Mouse (Mus musculus) neural tube, embryonic 12.5 days (tissue): ENCODE data around the gene Tmem174. TPM values are rescaled to one million over a fixed set of nuclear protein-coding genes. Genes with fewer than 3 reads are reported as not detected.

ENCODE experiments used
- ATAC-seq: fragments of 200-750 bp; cut with Nextera tagmentation; 2 replicates; pipeline ENCODE4 v1.8.0; 2017; ENCODE audit warnings: low read depth, mild to moderate bottlenecking, moderate TSS enrichment, moderate library complexity; ENCODE audit not compliant: low FRiP score
- H3K27ac ChIP-seq: fragments of 300-500 bp; sonication (generic); 2 replicates; pipeline ENCODE4 v1.5.1; 2016
- H3K27me3 ChIP-seq: fragments of 300-500 bp; sonication (generic); replicated peaks from 2 replicates; pipeline ENCODE4 v1.6.1; 2016; ENCODE audit warnings: mild to moderate bottlenecking
- H3K36me3 ChIP-seq: fragments of 300-500 bp; sonication (generic); 2 replicates; pipeline ENCODE4 v1.6.1; 2016; ENCODE audit warnings: mild to moderate bottlenecking
- H3K4me1 ChIP-seq: fragments of 300-500 bp; sonication (generic); 2 replicates; pipeline ENCODE4 v1.6.1; 2016
- H3K4me2 ChIP-seq: fragments of 300-500 bp; sonication (generic); replicated peaks from 2 replicates; pipeline ENCODE4 v1.6.1; 2016; ENCODE audit warnings: mild to moderate bottlenecking
- H3K4me3 ChIP-seq: fragments of 300-500 bp; sonication (generic); 2 replicates; pipeline ENCODE4 v1.5.1; 2016
- H3K9ac ChIP-seq: fragments of 300-500 bp; sonication (generic); 2 replicates; pipeline ENCODE4 v1.6.1; 2016; ENCODE audit warnings: mild to moderate bottlenecking
- H3K9me3 ChIP-seq: fragments of 300-500 bp; sonication (generic); 2 replicates; pipeline ENCODE4 v1.6.1; 2016; ENCODE audit warnings: mild to moderate bottlenecking
- WGBS: fragments of 180-500 bp; shearing (Covaris S2); methylation state at CpG from one replicate; pipeline ENCODE4 v1.1.7; 2016; 5-methylcytosine and 5-hydroxymethylcytosine counted together
- polyA plus RNA-seq: library from polyadenylated mRNA; unstranded; fragments of >200 nt; fragmentation: Nextera tagmentation; extraction: Ambion mirVana; gene quantifications from 2 replicates; pipeline ENCODE4 v1.2.1, GENCODE M21; 2016

Tmem174 gene
- polyA plus RNA-seq: not detected in 2 replicates

DNA sequence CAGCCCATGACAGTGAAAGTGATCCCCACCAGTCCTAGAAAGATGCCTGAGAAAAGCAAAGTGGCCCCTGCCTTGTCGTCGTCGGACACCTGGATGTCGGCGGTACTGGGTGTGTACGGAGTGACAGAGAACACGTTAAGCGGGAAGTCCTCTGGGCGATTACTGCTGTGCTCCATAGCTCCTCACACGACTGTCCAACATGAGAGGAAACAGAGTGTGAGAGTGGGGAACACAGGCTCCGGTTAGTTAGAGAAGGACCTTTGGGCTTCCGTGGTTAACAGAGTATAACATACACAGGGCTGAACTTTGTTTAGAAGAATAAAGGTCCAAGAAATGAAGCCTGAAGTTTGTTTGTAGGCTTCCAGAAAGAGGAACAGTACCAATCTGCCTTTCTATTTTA is at the start of gene Tmem174:
Gene Tmem174, minus strand, starts transcription at position 266 of the 400 bp plus-strand sequence.
- Histone ChIP-seq H3K9me3 (no peaks in the 10 kb centered on the region), H3K27ac (no peak within 1 kb of the TSS), H3K27me3 (no peaks in the 10 kb centered on the region), H3K9ac (no peak within 1 kb of the TSS), H3K36me3 (no peaks in the 10 kb centered on the region), H3K4me2 (no peak within 1 kb of the TSS), H3K4me3 (no peak within 1 kb of the TSS), H3K4me1 (no peaks in the 10 kb centered on the region)
- ATAC-seq: no peak
- WGBS: 89% methylated on average over 12 of the region's 12 CpGs

DNA sequence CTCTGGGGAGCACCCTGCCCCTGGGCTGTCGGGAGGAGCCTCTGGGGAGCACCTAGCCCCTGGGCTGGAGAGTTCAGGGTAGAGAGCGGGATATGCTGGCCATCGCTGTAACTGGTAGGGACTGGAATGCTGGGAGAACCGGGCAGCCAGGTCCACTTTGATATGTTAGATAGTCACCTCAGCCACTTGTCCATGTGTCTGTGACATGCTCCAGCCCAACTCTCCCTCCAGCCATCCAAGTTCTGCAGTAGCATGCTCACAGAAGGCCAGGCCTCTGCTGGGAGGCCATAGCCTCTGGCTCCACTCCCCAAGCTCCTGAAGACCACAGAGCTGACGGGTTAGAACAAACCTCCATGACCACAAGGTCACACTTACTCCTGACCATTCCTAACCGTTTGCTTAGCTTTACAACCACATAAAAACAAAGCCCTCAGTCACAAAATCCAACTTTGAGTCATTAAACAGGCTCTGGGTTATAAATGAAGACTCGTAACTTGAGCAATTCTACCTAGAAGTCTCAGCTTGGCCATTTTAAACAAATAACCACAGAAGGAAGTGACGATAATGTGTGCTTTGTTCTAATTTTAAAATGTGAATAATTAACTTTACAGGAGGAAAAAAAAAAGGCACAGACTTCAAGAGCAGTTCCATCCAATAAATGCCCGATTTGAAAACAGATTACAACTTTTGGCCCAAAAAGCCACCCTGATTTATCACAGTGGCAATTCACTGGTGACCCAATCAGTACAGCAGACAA is 47.1 kb upstream of the Tmem174 start:
- Histone ChIP-seq H3K9ac (no peak overlapping the region), H3K4me1 (peaks cover 5% of the 10 kb centered on the region; the same call in 1 of the 2 replicates), H3K27ac (no peak overlapping the region), H3K4me2 (no peak overlapping the region), H3K27me3 (no peaks in the 10 kb centered on the region), H3K4me3 (no peak overlapping the region), H3K9me3 (no peaks in the 10 kb centered on the region), H3K36me3 (no peaks in the 10 kb centered on the region)
- ATAC-seq: no peak
- 59% methylated on average over 9 of the region's 9 CpGs for WGBS

DNA sequence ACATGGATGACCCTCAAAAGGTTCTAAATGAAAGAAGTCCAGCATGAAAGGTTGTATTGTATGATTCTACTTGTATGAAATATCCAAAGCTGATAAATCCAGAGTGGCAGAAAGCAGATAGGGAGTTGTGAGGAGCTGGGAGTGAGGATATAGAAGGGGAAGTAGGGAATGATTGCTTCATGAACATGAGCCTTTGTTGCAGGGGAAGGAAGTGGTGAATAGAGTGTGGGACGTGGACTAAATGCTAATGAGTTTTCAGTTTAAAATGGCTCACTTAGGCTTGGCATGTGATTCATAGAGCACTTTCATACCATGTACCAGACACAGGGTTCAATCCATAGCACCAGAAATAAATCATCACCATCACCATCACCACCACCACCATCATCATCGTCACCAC is 46.2 kb upstream of the Tmem174 start:
- no peak overlapping the region for H3K4me3 ChIP-seq
- H3K36me3 ChIP-seq: no peaks in the 10 kb centered on the region
- WGBS: 82% methylated on average over 2 of the region's 2 CpGs
- no peak overlapping the region for H3K27ac ChIP-seq
- no peak overlapping the region for H3K9ac ChIP-seq
- no peak overlapping the region for H3K4me2 ChIP-seq
- no peak for ATAC-seq
- no peaks in the 10 kb centered on the region for H3K27me3 ChIP-seq
- H3K4me1 ChIP-seq: peaks cover 5% of the 10 kb centered on the region; the same call in 1 of the 2 replicates
- no peaks in the 10 kb centered on the region for H3K9me3 ChIP-seq

- H3K4me1 ChIP-seq: no peaks in the 10 kb centered on the region
- no peak overlapping the region for H3K9ac ChIP-seq
- H3K36me3 ChIP-seq: no peaks in the 10 kb centered on the region
- no peak overlapping the region for H3K27ac ChIP-seq
- no peak overlapping the region for H3K4me3 ChIP-seq
- H3K9me3 ChIP-seq: no peaks in the 10 kb centered on the region
- H3K27me3 ChIP-seq: no peaks in the 10 kb centered on the region
- H3K4me2 ChIP-seq: no peak overlapping the region
- WGBS: 82% methylated on average over 5 of the region's 5 CpGs
- ATAC-seq: no peak
These were observed 43.4 kb upstream of the Tmem174 start for GRCm38 (mm10) chr13:98680470-98681060.

- no peak overlapping the region for H3K4me3 ChIP-seq
- WGBS: 56% methylated on average over 4 of the region's 4 CpGs
These were observed 42.4 kb upstream of the Tmem174 start for GRCm38 (mm10) chr13:98679631-98680041.

GRCm38 (mm10) chr13:98679230-98679629 is 42.0 kb upstream of the Tmem174 start:
- no peak overlapping the region for H3K4me3 ChIP-seq
- no peaks in the 10 kb centered on the region for H3K36me3 ChIP-seq
- H3K27me3 ChIP-seq: no peaks in the 10 kb centered on the region
- no peak overlapping the region for H3K27ac ChIP-seq
- H3K4me2 ChIP-seq: no peak overlapping the region
- WGBS: 93% methylated on average over 1 of the region's 1 CpGs
- ATAC-seq: no peak
- H3K9ac ChIP-seq: no peak overlapping the region
- H3K4me1 ChIP-seq: no peaks in the 10 kb centered on the region
- H3K9me3 ChIP-seq: no peaks in the 10 kb centered on the region

More at GRCm38 (mm10) chr13:98679631-98680041, 42.4 kb upstream of the Tmem174 start:
- no peak for ATAC-seq
- Histone ChIP-seq H3K36me3 (no peaks in the 10 kb centered on the region), H3K4me2 (no peak overlapping the region), H3K27me3 (no peaks in the 10 kb centered on the region), H3K27ac (no peak overlapping the region), H3K9me3 (no peaks in the 10 kb centered on the region), H3K4me1 (no peaks in the 10 kb centered on the region), H3K9ac (no peak overlapping the region)

DNA sequence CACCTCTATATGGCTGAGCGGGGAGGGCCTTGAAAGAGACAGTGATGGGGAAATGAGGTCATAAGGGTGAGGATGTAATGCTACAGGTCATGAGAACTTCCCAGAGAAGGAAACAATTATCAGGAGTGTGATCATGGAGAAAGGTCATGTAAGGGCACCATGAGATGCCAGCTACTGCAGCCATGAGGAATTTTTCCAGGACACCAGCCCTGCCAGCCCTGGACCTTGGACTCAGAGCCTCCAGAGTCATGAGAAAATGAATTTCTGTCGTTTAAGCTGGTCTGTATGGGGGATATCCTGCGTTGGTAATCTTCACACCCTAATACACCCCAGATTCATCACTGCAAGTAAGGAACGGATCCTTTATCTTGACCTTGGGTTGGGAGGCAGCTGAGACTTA is 36.7 kb upstream of the Tmem174 start:
- no peak overlapping the region for H3K9ac ChIP-seq
- H3K4me3 ChIP-seq: no peak overlapping the region
- H3K4me2 ChIP-seq: no peak overlapping the region
- H3K9me3 ChIP-seq: no peaks in the 10 kb centered on the region
- H3K27me3 ChIP-seq: no peaks in the 10 kb centered on the region
- no peaks in the 10 kb centered on the region for H3K4me1 ChIP-seq
- ATAC-seq: no peak
- 77% methylated on average over 4 of the region's 4 CpGs for WGBS
- H3K27ac ChIP-seq: no peak overlapping the region
- H3K36me3 ChIP-seq: no peaks in the 10 kb centered on the region

GRCm38 (mm10) chr13:98669296-98669695 is 32.1 kb upstream of the Tmem174 start:
- H3K9ac ChIP-seq: no peak overlapping the region
- H3K9me3 ChIP-seq: no peaks in the 10 kb centered on the region
- no peak overlapping the region for H3K27ac ChIP-seq
- ATAC-seq: no peak
- no peak overlapping the region for H3K4me3 ChIP-seq
- H3K4me2 ChIP-seq: no peak overlapping the region
- no peaks in the 10 kb centered on the region for H3K4me1 ChIP-seq
- no peaks in the 10 kb centered on the region for H3K27me3 ChIP-seq
- H3K36me3 ChIP-seq: no peaks in the 10 kb centered on the region
- 74% methylated on average over 3 of the region's 3 CpGs for WGBS

DNA sequence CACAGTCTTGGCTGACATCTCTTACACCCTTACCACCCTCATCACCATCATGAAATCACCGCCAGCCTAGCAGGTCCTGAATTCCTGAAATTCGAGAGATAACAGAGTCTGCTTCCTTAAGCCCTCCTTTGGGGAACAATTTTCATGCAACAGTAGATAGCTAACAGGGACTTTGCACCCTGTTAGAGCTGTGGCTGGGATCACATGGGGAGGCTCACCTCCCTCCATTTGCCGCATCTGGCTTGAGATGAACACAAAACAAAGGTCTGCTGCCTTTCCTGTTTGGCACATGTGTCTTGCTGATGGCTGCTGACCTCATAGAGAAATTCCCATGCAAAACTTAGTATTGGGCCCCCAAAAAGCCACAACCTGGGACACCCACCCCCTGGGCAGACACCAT is 30.1 kb upstream of the Tmem174 start:
- H3K9ac ChIP-seq: no peak overlapping the region
- ATAC-seq: no peak

DNA sequence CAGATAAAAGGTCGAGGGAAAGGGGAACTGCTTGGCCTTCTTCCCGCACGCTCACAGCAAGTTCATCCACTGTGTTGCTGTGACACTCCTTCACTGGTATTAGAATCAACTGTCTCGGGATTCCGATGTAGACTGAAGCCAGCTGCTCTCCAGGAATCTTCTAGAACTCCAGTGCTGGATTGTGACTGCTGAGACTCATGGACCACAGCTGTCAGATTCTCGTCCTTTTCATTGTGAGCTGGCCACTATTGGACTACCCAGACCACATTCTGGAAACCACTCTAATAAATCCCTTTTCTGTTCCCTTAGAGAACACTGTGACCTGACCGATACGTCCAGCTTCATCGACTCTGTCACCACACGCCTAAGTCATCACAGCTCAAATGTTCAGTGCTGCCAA is 28.0 kb upstream of the Tmem174 start:
- H3K4me2 ChIP-seq: no peak overlapping the region
- 92% methylated on average over 10 of the region's 10 CpGs for WGBS
- H3K4me1 ChIP-seq: no peaks in the 10 kb centered on the region
- no peak overlapping the region for H3K27ac ChIP-seq
- no peaks in the 10 kb centered on the region for H3K9me3 ChIP-seq
- H3K4me3 ChIP-seq: no peak overlapping the region
- no peaks in the 10 kb centered on the region for H3K27me3 ChIP-seq
- H3K9ac ChIP-seq: no peak overlapping the region
- H3K36me3 ChIP-seq: no peaks in the 10 kb centered on the region
- no peak for ATAC-seq

More for the DNA sequence above, 30.1 kb upstream of the Tmem174 start:
- Histone ChIP-seq H3K4me3 (no peak overlapping the region), H3K27me3 (no peaks in the 10 kb centered on the region), H3K27ac (no peak overlapping the region), H3K9me3 (no peaks in the 10 kb centered on the region), H3K36me3 (no peaks in the 10 kb centered on the region), H3K4me2 (no peak overlapping the region), H3K4me1 (no peaks in the 10 kb centered on the region)
- WGBS: 91% methylated on average over 3 of the region's 3 CpGs

GRCm38 (mm10) chr13:98662173-98662675 is 25.0 kb upstream of the Tmem174 start:
- Histone ChIP-seq H3K4me1 (no peaks in the 10 kb centered on the region), H3K27ac (no peak overlapping the region)
- 86% methylated on average over 4 of the region's 4 CpGs for WGBS

DNA sequence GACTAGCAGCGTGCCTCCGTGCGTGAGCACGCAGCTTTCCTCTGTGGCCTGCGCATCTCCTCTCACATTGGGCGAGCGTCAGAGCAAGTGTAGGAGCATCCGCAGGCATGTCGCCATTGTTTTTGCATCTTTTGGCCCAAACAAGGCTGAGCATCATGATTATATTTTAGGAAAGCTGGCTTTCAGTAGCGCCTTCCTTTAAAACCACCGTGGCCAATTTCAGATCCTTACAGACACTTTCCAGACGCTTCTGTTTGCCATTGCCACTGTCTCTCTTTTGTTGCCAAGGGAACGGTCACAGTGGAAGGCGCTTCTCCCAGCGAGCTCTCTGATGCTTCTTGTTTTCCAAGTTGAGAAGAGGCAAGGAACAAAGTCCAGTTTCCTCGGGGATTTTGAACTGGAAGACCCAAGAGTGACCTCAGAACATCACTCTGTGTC is 18.8 kb upstream of the Tmem174 start:
- Histone ChIP-seq H3K4me1 (peaks cover 7% of the 10 kb centered on the region; the same call in 1 of the 2 replicates), H3K4me2 (no peak overlapping the region), H3K36me3 (no peaks in the 10 kb centered on the region), H3K4me3 (no peak overlapping the region), H3K9ac (no peak overlapping the region), H3K9me3 (no peaks in the 10 kb centered on the region), H3K27ac (no peak overlapping the region), H3K27me3 (no peaks in the 10 kb centered on the region)
- no peak for ATAC-seq
- WGBS: 76% methylated on average over 16 of the region's 16 CpGs

More at GRCm38 (mm10) chr13:98662173-98662675, 25.0 kb upstream of the Tmem174 start:
- no peak for ATAC-seq
- no peaks in the 10 kb centered on the region for H3K27me3 ChIP-seq
- H3K9me3 ChIP-seq: no peaks in the 10 kb centered on the region
- H3K9ac ChIP-seq: no peak overlapping the region
- no peak overlapping the region for H3K4me2 ChIP-seq
- H3K4me3 ChIP-seq: no peak overlapping the region
- H3K36me3 ChIP-seq: no peaks in the 10 kb centered on the region
